Mouse (Mus musculus) stomach, embryonic 14.5 days (tissue): ENCODE results near the gene Tox2. TPM values are rescaled to one million over a fixed set of nuclear protein-coding genes. Genes with fewer than 3 reads are reported as not detected.

Experiments
- ATAC-seq: fragments of 200-750 bp; cut with Nextera tagmentation; 2 replicates; pipeline ENCODE4 v1.8.0; 2017; ENCODE audit warnings: low read depth, moderate TSS enrichment; ENCODE audit not compliant: insufficient number of reproducible peaks, insufficient read depth, low FRiP score
- H3K27ac ChIP-seq: fragments of 300-500 bp; sonication (generic); 2 replicates; pipeline ENCODE4 v1.5.1; 2014; ENCODE audit warnings: mild to moderate bottlenecking, low read length, moderate library complexity, mixed read lengths
- H3K27me3 ChIP-seq: fragments of 300-500 bp; sonication (generic); 2 replicates; pipeline ENCODE4 v1.6.1; 2014; ENCODE audit warnings: low read length, control low read depth, mixed read lengths; ENCODE audit not compliant: control insufficient read depth, insufficient read depth
- H3K36me3 ChIP-seq: fragments of 300-500 bp; sonication (generic); 2 replicates; pipeline ENCODE4 v1.6.1; 2014; ENCODE audit warnings: mild to moderate bottlenecking, control low read depth, low read length, moderate library complexity, mixed read lengths; ENCODE audit not compliant: control insufficient read depth, insufficient read depth
- H3K4me1 ChIP-seq: fragments of 300-500 bp; sonication (generic); 2 replicates; pipeline ENCODE4 v1.6.1; 2014; ENCODE audit warnings: low read length, control low read depth, mixed read lengths; ENCODE audit not compliant: control insufficient read depth, insufficient read depth
- H3K4me2 ChIP-seq: fragments of 300-500 bp; sonication (generic); replicated peaks from 2 replicates; pipeline ENCODE4 v1.6.1; 2014; ENCODE audit warnings: low read depth, low read length, control low read depth
- H3K4me3 ChIP-seq: fragments of 300-500 bp; sonication (generic); 2 replicates; pipeline ENCODE4 v1.5.1; 2014; ENCODE audit warnings: low read depth, low read length, control low read depth
- H3K9ac ChIP-seq: fragments of 300-500 bp; sonication (generic); replicated peaks from 2 replicates; pipeline ENCODE4 v1.6.1; 2014; ENCODE audit warnings: low read depth, mild to moderate bottlenecking, control low read depth, low read length, moderate library complexity, mixed read lengths
- H3K9me3 ChIP-seq: fragments of 300-500 bp; sonication (generic); 2 replicates; pipeline ENCODE4 v1.6.1; 2016; ENCODE audit warnings: low read depth, low read length, control low read depth; ENCODE audit not compliant: control insufficient read depth
- WGBS: fragments of 180-500 bp; shearing (Covaris S2); extraction: QIAGEN DNeasy Blood & Tissue Kit; methylation state at CpG from one replicate; pipeline ENCODE4 v1.1.7; 2014; 5-methylcytosine and 5-hydroxymethylcytosine counted together
- polyA plus RNA-seq: library from polyadenylated mRNA; unstranded; fragments of >200 nt; fragmentation: Nextera tagmentation; extraction: Ambion mirVana; gene quantifications from 2 replicates; pipeline ENCODE4 v1.2.1, GENCODE M21; 2014

The Tox2 gene
- polyA plus RNA-seq, 1 experiment from 2014 or later, result 7.1 TPM

GRCm38 (mm10) chr2:163300069-163301060, 97.4 kb downstream of the Tox2 start:
- Histone ChIP-seq H3K4me3 (no peak overlapping the region), H3K27ac (no peak overlapping the region), H3K9ac (no peak overlapping the region), H3K9me3 (no peaks in the 10 kb centered on the region), H3K27me3 (no peaks in the 10 kb centered on the region), H3K4me1 (no peaks in the 10 kb centered on the region), H3K36me3 (no peaks in the 10 kb centered on the region), H3K4me2 (no peak overlapping the region)
- 47% methylated on average over 14 of the region's 14 CpGs for WGBS
- ATAC-seq, result no peak

GRCm38 (mm10) chr2:163301641-163302040, 98.7 kb downstream of the Tox2 start:
- no peak overlapping the region for H3K9ac ChIP-seq
- 42% methylated on average over 5 of the region's 5 CpGs for WGBS
- H3K27me3 ChIP-seq, result no peaks in the 10 kb centered on the region
- H3K4me1 ChIP-seq, result no peaks in the 10 kb centered on the region
- H3K4me2 ChIP-seq, result no peak overlapping the region
- no peak overlapping the region for H3K4me3 ChIP-seq
- no peak for ATAC-seq
- no peaks in the 10 kb centered on the region for H3K36me3 ChIP-seq
- H3K9me3 ChIP-seq, result no peaks in the 10 kb centered on the region
- no peak overlapping the region for H3K27ac ChIP-seq

GRCm38 (mm10) chr2:163303037-163303436, 100.1 kb downstream of the Tox2 start:
- ATAC-seq, result no peak
- Histone ChIP-seq H3K4me3 (no peak overlapping the region), H3K36me3 (no peaks in the 10 kb centered on the region), H3K27me3 (no peaks in the 10 kb centered on the region), H3K4me1 (no peaks in the 10 kb centered on the region), H3K27ac (no peak overlapping the region), H3K4me2 (no peak overlapping the region), H3K9me3 (no peaks in the 10 kb centered on the region), H3K9ac (no peak overlapping the region)
- WGBS, result 48% methylated on average over 9 of the region's 9 CpGs

- 88% methylated on average over 17 of the region's 17 CpGs for WGBS
- no peak for ATAC-seq
- Histone ChIP-seq H3K9me3 (no peaks in the 10 kb centered on the region), H3K4me3 (no peak overlapping the region), H3K27me3 (no peaks in the 10 kb centered on the region), H3K4me1 (no peaks in the 10 kb centered on the region), H3K27ac (no peak overlapping the region), H3K9ac (no peak overlapping the region), H3K4me2 (no peak overlapping the region), H3K36me3 (no peaks in the 10 kb centered on the region)
These were observed 106.5 kb downstream of the Tox2 start for GRCm38 (mm10) chr2:163309376-163309775.

GRCm38 (mm10) chr2:163310163-163310688, 107.3 kb downstream of the Tox2 start:
- no peaks in the 10 kb centered on the region for H3K9me3 ChIP-seq
- no peak overlapping the region for H3K4me2 ChIP-seq
- no peak overlapping the region for H3K27ac ChIP-seq
- ATAC-seq, result no peak
- no peaks in the 10 kb centered on the region for H3K27me3 ChIP-seq
- H3K4me1 ChIP-seq, result no peaks in the 10 kb centered on the region
- no peaks in the 10 kb centered on the region for H3K36me3 ChIP-seq
- 71% methylated on average over 11 of the region's 11 CpGs for WGBS
- no peak overlapping the region for H3K9ac ChIP-seq
- no peak overlapping the region for H3K4me3 ChIP-seq

GRCm38 (mm10) chr2:163317281-163317680, 114.4 kb downstream of the Tox2 start:
- WGBS, result 70% methylated on average over 4 of the region's 4 CpGs
- Histone ChIP-seq H3K4me1 (no peaks in the 10 kb centered on the region), H3K27ac (no peak overlapping the region), H3K4me2 (no peak overlapping the region), H3K36me3 (no peaks in the 10 kb centered on the region), H3K27me3 (no peaks in the 10 kb centered on the region), H3K9ac (no peak overlapping the region), H3K9me3 (no peaks in the 10 kb centered on the region), H3K4me3 (no peak overlapping the region)
- ATAC-seq, result no peak

GRCm38 (mm10) chr2:163318777-163319176, 115.9 kb downstream of the Tox2 start:
- H3K4me2 ChIP-seq, result no peak overlapping the region
- ATAC-seq, result no peak
- no peak overlapping the region for H3K27ac ChIP-seq
- H3K36me3 ChIP-seq, result no peaks in the 10 kb centered on the region
- H3K27me3 ChIP-seq, result no peaks in the 10 kb centered on the region
- H3K4me3 ChIP-seq, result no peak overlapping the region
- 85% methylated on average over 3 of the region's 3 CpGs for WGBS
- H3K4me1 ChIP-seq, result no peaks in the 10 kb centered on the region
- no peak overlapping the region for H3K9ac ChIP-seq
- H3K9me3 ChIP-seq, result no peaks in the 10 kb centered on the region

GRCm38 (mm10) chr2:163323163-163323562, 120.2 kb downstream of the Tox2 start:
- no peak overlapping the region for H3K27ac ChIP-seq
- no peak overlapping the region for H3K4me2 ChIP-seq
- no peaks in the 10 kb centered on the region for H3K9me3 ChIP-seq
- H3K4me1 ChIP-seq, result no peaks in the 10 kb centered on the region
- ATAC-seq, result no peak
- H3K36me3 ChIP-seq, result no peaks in the 10 kb centered on the region
- no peak overlapping the region for H3K4me3 ChIP-seq
- no peak overlapping the region for H3K9ac ChIP-seq
- no peaks in the 10 kb centered on the region for H3K27me3 ChIP-seq
- WGBS, result 25% methylated on average over 1 of the region's 1 CpGs
